Mouse (Mus musculus): ENCODE data around the gene Wdr18. TPM values are rescaled to one million over a fixed set of nuclear protein-coding genes. Genes with fewer than 3 reads are reported as not detected.

Wdr18 gene
- total and polyA plus RNA-seq, 3 experiments: 54.2 to 92.1 (median 70.8) TPM

DNA sequence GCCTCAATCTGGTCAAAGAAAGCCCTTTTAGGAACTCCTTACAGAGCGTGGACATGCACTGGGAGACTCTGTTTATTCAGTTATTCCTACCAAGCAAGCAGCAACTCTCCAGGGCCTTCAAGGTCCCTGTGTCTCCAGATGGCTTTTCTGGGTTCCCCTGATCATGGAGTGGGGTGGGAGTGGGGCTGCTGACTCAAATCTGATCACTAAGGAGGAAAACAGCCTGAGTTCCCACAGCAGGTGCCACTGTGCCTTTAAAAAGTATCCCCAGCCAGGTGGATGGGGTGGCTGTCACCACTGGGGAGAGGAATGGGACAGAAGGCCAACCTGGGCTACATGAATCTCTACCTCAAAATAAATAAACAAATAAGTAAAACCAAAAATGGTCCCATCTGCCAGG is 17.0 kb upstream of the Wdr18 start:
- 0 out of 2 replicates have a peak overlapping the region, but pooled peaks have one; percentile 5 for H3K4me2 ChIP-seq (ENCODE audit: insufficient read depth, low read depth, poor library complexity, severe bottlenecking)
- peak; percentile 45 for DNase-seq (ENCODE audit: extremely low read depth)
- peak overlapping the region; percentile 89 for H3K27ac ChIP-seq (ENCODE audit: insufficient read depth, low read depth)
- in situ Hi-C loops (cut with MboI; ENCODE audit: low pct_ligation_motif_present, low pct_unique_long_range_greater_than_20kb, low sequenced_read_pairs): no loop called here
- peaks cover 75% of the 10 kb centered on the region for H3K79me2 ChIP-seq (replicated peaks; ENCODE audit: control insufficient read depth, extremely low read depth, insufficient read depth, poor library complexity, severe bottlenecking)
- H3K36me3 ChIP-seq (replicated peaks in 1 of 2; ENCODE audit: control insufficient read depth in 1 of 2, insufficient read depth in 1 of 2, low read length in 1 of 2): peaks cover 44 to 85% of the 10 kb centered on the region in 2 experiments
- peaks cover 62 to 97% of the 10 kb centered on the region in 2 experiments for H3K4me1 ChIP-seq (ENCODE audit: control insufficient read depth in 1 of 2, insufficient read depth in 2 of 2)
- no peak overlapping the region for H3K4me3 ChIP-seq (replicated peaks in 1 of 3; ENCODE audit: low read depth in 2 of 3, low read length in 2 of 3, poor library complexity in 1 of 3)
- TF ChIP-seq NELFE (IDR thresholded peaks at IDR 0.05; ENCODE audit: low read depth, low read length) (no peak), CHD1 (IDR thresholded peaks at IDR 0.05; ENCODE audit: low read depth, low read length) (no peak; the same call in 1 of the 2 replicates), MAFK (IDR thresholded peaks at IDR 0.05; ENCODE audit: insufficient replicate concordance, low read length) (0 out of 2 replicates have a peak, but pooled peaks have one; percentile 9), MXI1 (IDR thresholded peaks at IDR 0.05; ENCODE audit: low read depth, low read length) (no peak), JUND (conservative IDR thresholded peaks at IDR 0.05; ENCODE audit: low read depth, low read length) (no peak), POLR2AphosphoS2 (IDR thresholded peaks at IDR 0.05; ENCODE audit: low read depth, low read length) (peak; percentile 46; the same call in 1 of the 2 replicates), TCF12 (IDR thresholded peaks at IDR 0.05; ENCODE audit: low read depth, low read length) (peak; percentile 71), MAX (IDR thresholded peaks at IDR 0.05; ENCODE audit: low read length) (no peak), NRF1 (IDR thresholded peaks at IDR 0.05; ENCODE audit: low read depth, low read length) (no peak), RCOR1 (conservative IDR thresholded peaks at IDR 0.05; ENCODE audit: low read depth, low read length) (peak; percentile 68; the same call in 1 of the 2 replicates), CHD2 (IDR thresholded peaks at IDR 0.05; ENCODE audit: low read length) (peak; percentile 75; the same call in 1 of the 2 replicates), MAZ (IDR thresholded peaks at IDR 0.05; ENCODE audit: low read depth, low read length) (0 out of 2 replicates have a peak, but pooled peaks have one; percentile 51), EP300 (IDR thresholded peaks at IDR 0.05; ENCODE audit: low read length) (peak; percentile 60; the same call in 1 of the 2 replicates), USF2 (conservative IDR thresholded peaks at IDR 0.05; ENCODE audit: low read depth, low read length) (no peak), SIN3A (IDR thresholded peaks at IDR 0.05; ENCODE audit: low read length) (peak; percentile 48), MEF2A (IDR thresholded peaks at IDR 0.05; ENCODE audit: borderline replicate concordance, low read depth, low read length) (peak; percentile 55; the same call in 1 of the 2 replicates), ZMIZ1 (IDR thresholded peaks at IDR 0.05; ENCODE audit: low read depth, low read length) (0 out of 2 replicates have a peak, but pooled peaks have one; percentile 25), ZNF384 (IDR thresholded peaks at IDR 0.05; ENCODE audit: low read depth, low read length) (no peak), ELF1 (IDR thresholded peaks at IDR 0.05; ENCODE audit: low read depth, low read length) (no peak), ETS1 (conservative IDR thresholded peaks at IDR 0.05; ENCODE audit: low read depth, low read length) (peak; percentile 49; the same call in 1 of the 2 replicates), BHLHE40 (IDR thresholded peaks at IDR 0.05; ENCODE audit: low read depth, low read length) (no peak), POLR2A (IDR thresholded peaks at IDR 0.05; ENCODE audit: low read depth, low read length) (no peak; the same call in 1 of the 2 replicates), USF1 (IDR thresholded peaks at IDR 0.05; ENCODE audit: low read depth, low read length) (no peak), KAT2A (IDR thresholded peaks at IDR 0.05; ENCODE audit: insufficient replicate concordance, low read length) (no peak), PAX5 (IDR thresholded peaks at IDR 0.05; ENCODE audit: low read length) (no peak), ZC3H11A (IDR thresholded peaks at IDR 0.05; ENCODE audit: low read depth, low read length) (no peak), CTCF (conservative IDR thresholded peaks at IDR 0.05 in 1 of 2, IDR thresholded peaks at IDR 0.05 in 1 of 2; ENCODE audit: low read depth in 2 of 2, low read length in 2 of 2) (no peak), IRF4 (IDR thresholded peaks at IDR 0.05; ENCODE audit: low read depth, low read length) (peak; percentile 57; the same call in 1 of the 2 replicates), UBTF (IDR thresholded peaks at IDR 0.05; ENCODE audit: low read depth, low read length) (no peak), HCFC1 (IDR thresholded peaks at IDR 0.05; ENCODE audit: low read depth, low read length) (no peak), MYC (IDR thresholded peaks at IDR 0.05; ENCODE audit: low read depth, low read length) (0 out of 2 replicates have a peak, but pooled peaks have one; percentile 32)
- dilution Hi-C loops (cut with MboI; ENCODE audit: extremely low pct_ligation_motif_present, extremely low pct_unique_long_range_greater_than_20kb, low sequenced_read_pairs): no loop called here
- H3K27me3 ChIP-seq (replicated peaks): no peaks in the 10 kb centered on the region
- H3K9ac ChIP-seq (ENCODE audit: insufficient read depth, low read depth): no peak overlapping the region
- H3K9me3 ChIP-seq (replicated peaks; ENCODE audit: low read length): no peaks in the 10 kb centered on the region
